Mouse (Mus musculus) midbrain, embryonic 15.5 days (tissue): ENCODE measurements around the gene Imp4. TPM values are rescaled to one million over a fixed set of nuclear protein-coding genes. Genes with fewer than 3 reads are reported as not detected.

Experiments used
- ATAC-seq: fragments of 200-750 bp; cut with Nextera tagmentation; replicated peaks from 2 replicates; pipeline ENCODE4 v1.8.0; 2017; ENCODE audit warnings: moderate TSS enrichment
- H3K27ac ChIP-seq: fragments of 300-500 bp; sonication (generic); 2 replicates; pipeline ENCODE4 v1.5.1; 2015; ENCODE audit warnings: mild to moderate bottlenecking, inconsistent platforms
- H3K27me3 ChIP-seq: fragments of 300-500 bp; sonication (generic); replicated peaks from 2 replicates; pipeline ENCODE4 v1.6.1; 2015; ENCODE audit warnings: inconsistent platforms
- H3K36me3 ChIP-seq: fragments of 300-500 bp; sonication (generic); replicated peaks from 2 replicates; pipeline ENCODE4 v1.6.1; 2015; ENCODE audit warnings: inconsistent platforms
- H3K4me1 ChIP-seq: fragments of 300-500 bp; sonication (generic); 2 replicates; pipeline ENCODE4 v1.6.1; 2015; ENCODE audit warnings: inconsistent platforms
- H3K4me2 ChIP-seq: fragments of 300-500 bp; sonication (generic); 2 replicates; pipeline ENCODE4 v1.6.1; 2015; ENCODE audit warnings: inconsistent platforms, mild to moderate bottlenecking, moderate library complexity
- H3K4me3 ChIP-seq: fragments of 300-500 bp; sonication (generic); 2 replicates; pipeline ENCODE4 v1.5.1; 2015; ENCODE audit warnings: mild to moderate bottlenecking, inconsistent platforms
- H3K9ac ChIP-seq: fragments of 300-500 bp; sonication (generic); 2 replicates; pipeline ENCODE4 v1.6.1; 2015; ENCODE audit warnings: mild to moderate bottlenecking, inconsistent platforms
- H3K9me3 ChIP-seq: fragments of 300-500 bp; sonication (generic); 2 replicates; pipeline ENCODE4 v1.6.1; 2016; ENCODE audit warnings: inconsistent platforms
- WGBS: fragments of 180-500 bp; shearing (Covaris S2); methylation state at CpG from one replicate; pipeline ENCODE4 v1.1.7; 2015; ENCODE audit warnings: mixed read lengths; 5-methylcytosine and 5-hydroxymethylcytosine counted together
- microRNA-seq: library from miRNA; unstranded; fragments of <30 nt; microRNA quantifications from one replicate; pipeline ENCODE4, GENCODE M21; 2016
- polyA plus RNA-seq: library from polyadenylated mRNA; unstranded; fragments of >200 nt; fragmentation: Nextera tagmentation; extraction: Ambion mirVana; gene quantifications from 2 replicates; pipeline ENCODE4 v1.2.1, GENCODE M21; 2015

Gene Imp4
- polyA plus RNA-seq, 1 experiment from 2014 or later: 54.3 TPM

DNA sequence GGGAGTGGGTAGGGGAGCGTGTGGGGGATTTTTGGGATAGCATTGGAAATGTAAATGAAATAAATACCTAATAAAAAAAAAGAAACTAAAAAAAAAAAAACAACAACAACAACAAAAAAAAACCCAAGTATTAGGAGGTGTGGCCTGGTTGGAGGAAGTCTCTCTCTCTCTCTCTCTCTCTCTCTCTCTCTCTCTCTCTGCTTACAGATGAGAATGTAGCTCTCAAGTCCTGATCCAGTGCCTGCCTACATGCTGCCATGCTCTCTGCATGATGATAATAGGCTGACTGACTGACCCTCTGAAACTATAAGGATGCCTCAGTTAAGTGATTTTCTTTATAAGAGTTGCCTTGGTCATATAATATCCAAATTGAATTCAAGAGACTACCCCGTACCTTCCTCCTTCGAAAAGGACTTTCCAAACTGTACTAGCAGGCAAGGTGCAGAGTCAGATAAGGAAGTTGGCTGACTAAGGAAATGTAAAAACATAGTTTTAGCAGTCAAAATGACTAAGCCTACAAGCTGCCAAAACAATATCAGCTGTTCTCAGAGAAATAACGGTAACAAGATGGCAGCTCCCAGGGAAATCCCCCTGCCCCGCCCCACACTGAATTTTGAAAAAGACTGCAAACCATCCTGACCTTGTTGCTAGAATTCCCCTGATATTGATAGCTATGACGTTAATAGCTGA is 50.3 kb downstream of the Imp4 start:
- no peak for ATAC-seq
- Histone ChIP-seq H3K36me3 (no peaks in the 10 kb centered on the region), H3K4me3 (no peak overlapping the region), H3K9me3 (no peaks in the 10 kb centered on the region), H3K27ac (no peak overlapping the region), H3K27me3 (no peaks in the 10 kb centered on the region), H3K9ac (no peak overlapping the region), H3K4me1 (0 out of 2 replicates have a peak, but pooled peaks cover 5% of the 10 kb centered on the region), H3K4me2 (no peak overlapping the region)
- WGBS: 90% methylated on average over 6 of the region's 6 CpGs

DNA sequence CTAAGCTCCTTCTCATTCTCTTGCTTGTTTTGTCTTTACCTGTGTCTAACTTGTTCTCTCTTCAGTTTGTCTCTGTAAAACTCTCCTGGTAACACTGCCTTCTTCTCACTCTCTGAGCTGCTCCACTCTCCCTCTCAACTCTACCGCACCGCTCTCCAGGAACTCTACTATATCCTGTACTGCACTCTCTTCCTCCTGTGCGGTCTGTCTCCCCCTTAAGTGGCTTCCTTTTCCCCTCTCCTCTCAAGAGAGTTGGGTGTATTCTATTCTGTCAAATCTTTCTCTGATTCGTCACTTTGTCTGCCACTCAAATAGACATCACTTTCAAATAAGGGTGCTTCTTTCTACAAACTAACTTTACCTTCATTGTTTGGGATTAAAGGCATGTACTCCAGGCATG is 51.8 kb downstream of the Imp4 start:
- H3K9me3 ChIP-seq: no peaks in the 10 kb centered on the region
- H3K27me3 ChIP-seq: no peaks in the 10 kb centered on the region
- no peak overlapping the region for H3K4me3 ChIP-seq
- H3K36me3 ChIP-seq: no peaks in the 10 kb centered on the region
- H3K9ac ChIP-seq: no peak overlapping the region
- ATAC-seq: no peak
- no peak overlapping the region for H3K4me2 ChIP-seq
- WGBS: 92% methylated on average over 4 of the region's 4 CpGs
- H3K4me1 ChIP-seq: no peaks in the 10 kb centered on the region
- H3K27ac ChIP-seq: no peak overlapping the region

Small RNA genes within 50 kb of the gene (microRNA-seq; reads per million reads assigned to microRNA genes)
- gene Mir5103: 1.1 reads per million

Other genes starting within 250 kb of the Imp4 start
- 70.6 and 71.2 TPM in 2 replicates for gene Ccdc115, start 179 bp upstream of the Imp4 start, polyA plus RNA-seq
- 4.8 and 7.1 TPM in 2 replicates for gene Ptpn18, start 19.9 kb downstream of the Imp4 start, polyA plus RNA-seq
- gene Prss39, start 58.6 kb downstream of the Imp4 start, polyA plus RNA-seq: not detected in 2 replicates
- gene Cfc1, start 95.8 kb downstream of the Imp4 start, polyA plus RNA-seq: 0.19 and 0.22 TPM in 2 replicates
- 0.14 TPM in 1 of 2 replicates, not detected in the other for gene Prss40, start 121.1 kb downstream of the Imp4 start, polyA plus RNA-seq
- gene Amer3, start 139.8 kb downstream of the Imp4 start, polyA plus RNA-seq: 35.3 and 38.8 TPM in 2 replicates